Mouse (Mus musculus) bone marrow macrophage, adult 2 months (primary cell): ENCODE results near the gene Nat8.
"Not testable (repeated sequence)": the region's sequence is repeated elsewhere in the genome, so short reads cannot be mapped to it uniquely, and the experiment has no call there.

Experiments
- CTCF ChIP-seq: IDR thresholded peaks from 2 replicates; pipeline ENCODE4 v1.5.1; 2012; ENCODE audit warnings: low read depth, mild to moderate bottlenecking, low read length, moderate library complexity
- POLR2A ChIP-seq: IDR thresholded peaks from 2 replicates; pipeline ENCODE4 v1.6.1; 2012; ENCODE audit warnings: mild to moderate bottlenecking, low read depth, low read length, borderline replicate concordance

DNA sequence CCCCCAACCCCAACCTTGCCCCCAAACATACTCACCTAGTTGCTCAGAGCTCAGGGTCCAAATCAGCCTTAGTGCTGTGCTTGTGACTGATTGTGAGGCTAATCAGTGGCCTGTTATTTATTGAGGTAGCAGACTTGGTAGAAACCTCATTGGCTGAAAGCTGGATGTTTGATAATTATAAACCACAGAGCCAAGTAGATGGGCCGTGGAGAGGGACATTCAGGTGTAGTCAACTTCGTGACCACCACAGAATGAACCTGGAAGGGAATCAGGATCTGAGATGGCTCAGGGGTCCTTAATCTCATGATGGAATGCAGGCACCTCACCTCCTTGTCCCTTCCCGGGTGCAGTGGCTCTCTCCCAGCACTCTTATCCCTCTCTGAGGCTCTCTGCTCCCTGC is 22.1 kb downstream of the Nat8 start:
- not testable (repeated sequence) for TF ChIP-seq CTCF, POLR2A
